Comparison of ENCODE assay signal across 20 mouse cellular contexts in genomic region chr10:79800508-79800907, GRCm38 (mm10). TPM values are rescaled to one million over a fixed set of nuclear protein-coding genes. Genes with fewer than 3 reads are reported as not detected.
DNase-seq lines count a peak whose midpoint lies in the region; ATAC-seq lines count a peak whose summit lies in the region.
"Had no signal": no experiment of that assay in that cellular context is flagged by ENCODE, and none has a peak within 500 bp of the region (broad histone marks: within the 10 kb centered on the region; RNA-seq: fewer than 3 reads in every experiment).

No protein-coding gene starts in this region.

- no peaks in the 10 kb centered on the region for H3K27me3 ChIP-seq in hindbrain, embryonic 10.5 days (ENCODE audit: insufficient read depth, poor library complexity, severe bottlenecking)
- no peaks in the 10 kb centered on the region for H3K27me3 ChIP-seq in hindbrain, embryonic 14.5 days (ENCODE audit: control insufficient read depth, insufficient read depth, low read length)
- H3K27me3 ChIP-seq in neural tube, embryonic 13.5 days = no peaks in the 10 kb centered on the region
- no peaks in the 10 kb centered on the region for H3K27me3 ChIP-seq in neural tube, embryonic 15.5 days (replicated peaks)
- H3K27me3 ChIP-seq: neural tube, embryonic 12.5 days had no signal

- H3K36me3 ChIP-seq in hindbrain, embryonic 10.5 days = peaks cover 28% of the 10 kb centered on the region
- no peaks in the 10 kb centered on the region; the same call in 1 of the 2 replicates for H3K36me3 ChIP-seq in hindbrain, embryonic 14.5 days (replicated peaks; ENCODE audit: control insufficient read depth, insufficient read depth)
- H3K36me3 ChIP-seq in neural tube, embryonic 13.5 days = no peaks in the 10 kb centered on the region
- H3K36me3 ChIP-seq in neural tube, embryonic 15.5 days = no peaks in the 10 kb centered on the region

- peaks cover 70% of the 10 kb centered on the region for H3K4me1 ChIP-seq in hindbrain, embryonic 10.5 days (replicated peaks)
- H3K4me1 ChIP-seq in hindbrain, embryonic 14.5 days (replicated peaks; ENCODE audit: control insufficient read depth, insufficient read depth, low read length) = peaks cover 49% of the 10 kb centered on the region
- H3K4me1 ChIP-seq in neural tube, embryonic 13.5 days (replicated peaks) = peaks cover 88% of the 10 kb centered on the region
- peaks cover 80% of the 10 kb centered on the region for H3K4me1 ChIP-seq in neural tube, embryonic 15.5 days

- H3K4me3 ChIP-seq in hindbrain, embryonic 10.5 days = no peak overlapping the region
- H3K4me3 ChIP-seq in hindbrain, embryonic 14.5 days (replicated peaks; ENCODE audit: low read length) = no peak overlapping the region
- H3K4me3 ChIP-seq in neural tube, embryonic 13.5 days = no peak overlapping the region
- no peak overlapping the region for H3K4me3 ChIP-seq in neural tube, embryonic 15.5 days (replicated peaks)
- H3K4me3 ChIP-seq: forebrain, embryonic 10.5 days; megakaryocyte, embryonic 14.5 days; neural tube, embryonic 12.5 days had no signal

- no peak for ATAC-seq in hindbrain, embryonic 14.5 days (ENCODE audit: low FRiP score)
- ATAC-seq in neural tube, embryonic 13.5 days (ENCODE audit: low read depth) = no peak
- ATAC-seq in neural tube, embryonic 15.5 days (ENCODE audit: low FRiP score) = no peak

- WGBS in hindbrain, embryonic 10.5 days = 83% methylated on average over 11 of the region's 11 CpGs
- 79% methylated on average over 11 of the region's 11 CpGs for WGBS in hindbrain, embryonic 14.5 days
- WGBS in neural tube, embryonic 13.5 days = 78% methylated on average over 11 of the region's 11 CpGs
- 77% methylated on average over 11 of the region's 11 CpGs for WGBS in neural tube, embryonic 15.5 days

- no peaks in the 10 kb centered on the region for H3K9me3 ChIP-seq in hindbrain, embryonic 10.5 days
- H3K9me3 ChIP-seq in hindbrain, embryonic 14.5 days (ENCODE audit: control insufficient read depth, low read length) = no peaks in the 10 kb centered on the region
- no peaks in the 10 kb centered on the region for H3K9me3 ChIP-seq in neural tube, embryonic 13.5 days
- no peaks in the 10 kb centered on the region for H3K9me3 ChIP-seq in neural tube, embryonic 15.5 days (replicated peaks)
- H3K9me3 ChIP-seq: forebrain, embryonic 10.5 days; neural tube, embryonic 12.5 days had no signal

- no peak overlapping the region for H3K9ac ChIP-seq in hindbrain, embryonic 14.5 days
- no peak overlapping the region for H3K9ac ChIP-seq in neural tube, embryonic 13.5 days
- H3K9ac ChIP-seq in neural tube, embryonic 15.5 days (replicated peaks) = no peak overlapping the region
- H3K9ac ChIP-seq: neural tube, embryonic 12.5 days had no signal

- peak overlapping the region; percentile 56; the same call in 1 of the 2 replicates for H3K27ac ChIP-seq in hindbrain, embryonic 10.5 days
- H3K27ac ChIP-seq in hindbrain, embryonic 14.5 days = no peak overlapping the region
- peak overlapping the region; percentile 18; the same call in 1 of the 2 replicates for H3K27ac ChIP-seq in neural tube, embryonic 13.5 days (replicated peaks)
- no peak overlapping the region for H3K27ac ChIP-seq in neural tube, embryonic 15.5 days (replicated peaks)
- H3K27ac ChIP-seq: kidney, postnatal 0 days; neural tube, embryonic 12.5 days had no signal

- no peak for DNase-seq in hindbrain, embryonic 10.5 days (ENCODE audit: low spot score)
- DNase-seq in hindbrain, embryonic 14.5 days (ENCODE audit: low spot score) = no peak
- peak; percentile 48 for DNase-seq in kidney, postnatal 14 days
- no peak for DNase-seq in kidney, postnatal 4 days
- DNase-seq in yolk sac, embryonic 10.5 days (ENCODE audit: low spot score) = no peak
- DNase-seq: adrenal gland, adult 2 months; cerebellum, adult 2 months; cerebellum, postnatal 36 days; gastrocnemius, postnatal 25 days; liver; lung, adult 18-20 months; lung, postnatal 14 days; thymus, postnatal 25 days had no signal

- H3K4me2 ChIP-seq in hindbrain, embryonic 14.5 days (replicated peaks) = no peak overlapping the region
- no peak overlapping the region for H3K4me2 ChIP-seq in neural tube, embryonic 13.5 days
- H3K4me2 ChIP-seq in neural tube, embryonic 15.5 days = no peak overlapping the region
- H3K4me2 ChIP-seq: neural tube, embryonic 12.5 days had no signal

RNA-seq across cellular contexts. Expression of gene Palm, which starts 7.1 kb away (rescaled TPM):
- 142 and 175 TPM in 2 replicates for polyA plus RNA-seq in hindbrain, embryonic 10.5 days (2016; fragmentation: Nextera tagmentation; extraction: Ambion mirVana)
- 240 and 247 TPM in 2 replicates for polyA plus RNA-seq in hindbrain, embryonic 14.5 days (2014; fragmentation: Nextera tagmentation; extraction: Ambion mirVana)
- 214 and 231 TPM in 2 replicates for polyA plus RNA-seq in neural tube, embryonic 13.5 days (2015; fragmentation: Nextera tagmentation; extraction: Ambion mirVana)
- 227 and 256 TPM in 2 replicates for polyA plus RNA-seq in neural tube, embryonic 15.5 days (2015; fragmentation: Nextera tagmentation; extraction: Ambion mirVana)

RNA-seq across cellular contexts. Expression of gene Prss57, which starts 9.7 kb away (rescaled TPM):
- polyA plus RNA-seq in hindbrain, embryonic 10.5 days (2016; fragmentation: Nextera tagmentation; extraction: Ambion mirVana) = 0.10 TPM in 1 of 2 replicates, not detected in the other
- polyA plus RNA-seq in hindbrain, embryonic 14.5 days (2014; fragmentation: Nextera tagmentation; extraction: Ambion mirVana) = 0.08 and 0.29 TPM in 2 replicates
- polyA plus RNA-seq in neural tube, embryonic 13.5 days (2015; fragmentation: Nextera tagmentation; extraction: Ambion mirVana) = 0.07 and 0.69 TPM in 2 replicates
- 0.14 and 10.2 TPM in 2 replicates for polyA plus RNA-seq in neural tube, embryonic 15.5 days (2015; fragmentation: Nextera tagmentation; extraction: Ambion mirVana)
- polyA plus RNA-seq: adrenal gland, adult 2 months; forebrain, embryonic 10.5 days; heart, postnatal 0 days had no signal

RNA-seq across cellular contexts. Expression of gene Misp, which starts 20.3 kb away (rescaled TPM):
- polyA plus RNA-seq in hindbrain, embryonic 10.5 days (2016; fragmentation: Nextera tagmentation; extraction: Ambion mirVana) = 1.0 and 2.4 TPM in 2 replicates
- 0.08 and 0.74 TPM in 2 replicates for polyA plus RNA-seq in hindbrain, embryonic 14.5 days (2014; fragmentation: Nextera tagmentation; extraction: Ambion mirVana)
- polyA plus RNA-seq in neural tube, embryonic 13.5 days (2015; fragmentation: Nextera tagmentation; extraction: Ambion mirVana) = 2.1 and 2.5 TPM in 2 replicates
- 0.33 and 11.5 TPM in 2 replicates for polyA plus RNA-seq in neural tube, embryonic 15.5 days (2015; fragmentation: Nextera tagmentation; extraction: Ambion mirVana)

RNA-seq across cellular contexts. Expression of gene Fstl3, which starts 23.4 kb away (rescaled TPM):
- 1.7 and 1.8 TPM in 2 replicates for polyA plus RNA-seq in hindbrain, embryonic 10.5 days (2016; fragmentation: Nextera tagmentation; extraction: Ambion mirVana)
- 1.6 and 2.2 TPM in 2 replicates for polyA plus RNA-seq in hindbrain, embryonic 14.5 days (2014; fragmentation: Nextera tagmentation; extraction: Ambion mirVana)
- polyA plus RNA-seq in neural tube, embryonic 13.5 days (2015; fragmentation: Nextera tagmentation; extraction: Ambion mirVana) = 1.9 and 2.8 TPM in 2 replicates
- polyA plus RNA-seq in neural tube, embryonic 15.5 days (2015; fragmentation: Nextera tagmentation; extraction: Ambion mirVana) = 2.6 and 4.5 TPM in 2 replicates

RNA-seq across cellular contexts. Expression of gene Rnf126, which starts 33.8 kb away (rescaled TPM):
- polyA plus RNA-seq in hindbrain, embryonic 10.5 days (2016; fragmentation: Nextera tagmentation; extraction: Ambion mirVana) = 124 and 136 TPM in 2 replicates
- polyA plus RNA-seq in hindbrain, embryonic 14.5 days (2014; fragmentation: Nextera tagmentation; extraction: Ambion mirVana) = 92.8 and 96.7 TPM in 2 replicates
- 96.2 and 98.5 TPM in 2 replicates for polyA plus RNA-seq in neural tube, embryonic 13.5 days (2015; fragmentation: Nextera tagmentation; extraction: Ambion mirVana)
- polyA plus RNA-seq in neural tube, embryonic 15.5 days (2015; fragmentation: Nextera tagmentation; extraction: Ambion mirVana) = 108 and 110 TPM in 2 replicates

Comparison
In these comparisons a context has a peak if more than half of its experiments do, and no peak if none do; other contexts are left out.
1. H3K27ac ChIP-seq: peak in hindbrain, embryonic 10.5 days (single experiment) and neural tube, embryonic 13.5 days (single experiment); none in hindbrain, embryonic 14.5 days (single experiment) and neural tube, embryonic 15.5 days (single experiment).